Comparison of ENCODE assay signal across 10 mouse cellular contexts in the genomic region with DNA sequence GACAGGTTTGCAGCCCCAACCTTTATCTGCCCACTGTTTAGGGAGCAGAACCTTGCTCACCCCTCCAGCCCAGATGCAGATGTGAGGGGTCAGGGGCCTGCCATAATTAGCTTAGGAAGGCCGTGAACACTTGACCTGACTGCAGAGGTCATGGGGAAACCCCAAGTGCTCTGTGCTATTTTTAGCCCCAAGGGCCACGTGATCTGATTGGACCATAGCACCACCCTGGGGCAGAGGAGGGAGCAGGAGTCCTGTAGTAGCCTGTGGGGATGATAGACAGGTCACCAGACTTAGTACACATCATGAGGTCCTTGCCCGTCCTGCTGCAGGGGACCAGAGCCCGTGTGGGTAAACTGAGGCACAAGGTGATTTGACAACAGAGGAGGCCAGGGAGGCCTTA.
DNase-seq lines count a peak whose midpoint lies in the region; ATAC-seq lines count a peak whose summit lies in the region.
"Had no signal": no experiment of that assay in that cellular context is flagged by ENCODE, and none has a peak within 500 bp of the region (broad histone marks: within the 10 kb centered on the region; RNA-seq: fewer than 3 reads in every experiment).

No protein-coding gene starts in this region.

- H3K4me1 ChIP-seq in midbrain, embryonic 14.5 days (ENCODE audit: control insufficient read depth, insufficient read depth, low read length): no peaks in the 10 kb centered on the region
- H3K4me1 ChIP-seq in midbrain, embryonic 16.5 days (ENCODE audit: control insufficient read depth, insufficient read depth, low read length): peaks cover 9% of the 10 kb centered on the region
- H3K4me1 ChIP-seq in kidney, embryonic 16.5 days (ENCODE audit: insufficient read depth, low read length): peaks cover 49% of the 10 kb centered on the region
- H3K4me1 ChIP-seq in forebrain, embryonic 12.5 days: peaks cover 16% of the 10 kb centered on the region

- 77% methylated on average over 4 of the region's 4 CpGs for WGBS in midbrain, embryonic 14.5 days
- WGBS in midbrain, embryonic 16.5 days: 67% methylated on average over 4 of the region's 4 CpGs
- WGBS in kidney, embryonic 16.5 days: 43% methylated on average over 4 of the region's 4 CpGs
- WGBS in forebrain, embryonic 12.5 days: 55% methylated on average over 4 of the region's 4 CpGs

- peak overlapping the region; percentile 52; the same call in 1 of the 2 replicates for H3K27ac ChIP-seq in midbrain, embryonic 14.5 days (replicated peaks; ENCODE audit: low read depth, low read length)
- H3K27ac ChIP-seq in midbrain, embryonic 16.5 days (ENCODE audit: low read length): no peak overlapping the region
- peak overlapping the region; percentile 92 for H3K27ac ChIP-seq in kidney, embryonic 16.5 days (ENCODE audit: low read length)
- H3K27ac ChIP-seq in forebrain, embryonic 12.5 days: no peak overlapping the region
- H3K27ac ChIP-seq: hindbrain, postnatal 0 days had no signal

- H3K36me3 ChIP-seq in midbrain, embryonic 14.5 days (ENCODE audit: control insufficient read depth, insufficient read depth, low read length): no peaks in the 10 kb centered on the region
- no peaks in the 10 kb centered on the region for H3K36me3 ChIP-seq in midbrain, embryonic 16.5 days (ENCODE audit: control insufficient read depth, insufficient read depth, low read length)
- no peaks in the 10 kb centered on the region for H3K36me3 ChIP-seq in kidney, embryonic 16.5 days (ENCODE audit: insufficient read depth, low read length)
- no peaks in the 10 kb centered on the region for H3K36me3 ChIP-seq in forebrain, embryonic 12.5 days (replicated peaks)

- no peak overlapping the region for H3K4me2 ChIP-seq in midbrain, embryonic 14.5 days (ENCODE audit: low read length)
- H3K4me2 ChIP-seq in midbrain, embryonic 16.5 days (ENCODE audit: low read length): no peak overlapping the region
- no peak overlapping the region for H3K4me2 ChIP-seq in kidney, embryonic 16.5 days (replicated peaks; ENCODE audit: low read depth, low read length)
- no peak overlapping the region for H3K4me2 ChIP-seq in forebrain, embryonic 12.5 days

- ATAC-seq in midbrain, embryonic 14.5 days (ENCODE audit: low FRiP score, low TSS enrichment): no peak
- no peak for ATAC-seq in midbrain, embryonic 16.5 days
- 0 out of 2 replicates have a peak, but pooled peaks have one; percentile 16 for ATAC-seq in kidney, embryonic 16.5 days (ENCODE audit: low FRiP score, low TSS enrichment)
- no peak for ATAC-seq in forebrain, embryonic 12.5 days (ENCODE audit: low FRiP score)

- H3K9me3 ChIP-seq in midbrain, embryonic 14.5 days (ENCODE audit: control insufficient read depth, low read length): no peaks in the 10 kb centered on the region
- H3K9me3 ChIP-seq in midbrain, embryonic 16.5 days (replicated peaks; ENCODE audit: control insufficient read depth, low read length, poor library complexity, severe bottlenecking): no peaks in the 10 kb centered on the region
- 0 out of 2 replicates have a peak, but pooled peaks cover 3% of the 10 kb centered on the region for H3K9me3 ChIP-seq in kidney, embryonic 16.5 days (ENCODE audit: low read length)
- H3K9me3 ChIP-seq in forebrain, embryonic 12.5 days: peaks cover 5% of the 10 kb centered on the region; the same call in 1 of the 2 replicates

- DNase-seq in embryo, embryonic 10 days (ENCODE audit: low spot score): peak; percentile 70
- DNase-seq in embryo, embryonic 11 days: no peak
- no peak for DNase-seq in midbrain, embryonic 14.5 days
- peak; percentile 30 for DNase-seq in skeletal muscle tissue, adult 2 months (ENCODE audit: low read depth, low spot score)
- DNase-seq in urinary bladder, postnatal 4 days (ENCODE audit: low spot score in 2 of 2): no peak
- DNase-seq: lung, postnatal 14 days had no signal

- no peaks in the 10 kb centered on the region for H3K27me3 ChIP-seq in midbrain, embryonic 14.5 days (ENCODE audit: control insufficient read depth, insufficient read depth, low read length)
- no peaks in the 10 kb centered on the region for H3K27me3 ChIP-seq in midbrain, embryonic 16.5 days (ENCODE audit: control insufficient read depth, insufficient read depth, low read depth, low read length)
- H3K27me3 ChIP-seq in kidney, embryonic 16.5 days (ENCODE audit: insufficient read depth, low read length): no peaks in the 10 kb centered on the region
- H3K27me3 ChIP-seq in forebrain, embryonic 12.5 days: peaks cover 36% of the 10 kb centered on the region

- H3K4me3 ChIP-seq in midbrain, embryonic 14.5 days (replicated peaks; ENCODE audit: low read depth, low read length): no peak overlapping the region
- no peak overlapping the region for H3K4me3 ChIP-seq in midbrain, embryonic 16.5 days (ENCODE audit: low read depth, low read length)
- H3K4me3 ChIP-seq in kidney, embryonic 16.5 days (ENCODE audit: low read length): no peak overlapping the region
- H3K4me3 ChIP-seq in forebrain, embryonic 12.5 days (replicated peaks): no peak overlapping the region

- H3K9ac ChIP-seq in midbrain, embryonic 14.5 days (replicated peaks; ENCODE audit: low read length): no peak overlapping the region
- H3K9ac ChIP-seq in midbrain, embryonic 16.5 days (ENCODE audit: low read depth, low read length): no peak overlapping the region
- H3K9ac ChIP-seq in kidney, embryonic 16.5 days (replicated peaks; ENCODE audit: low read length): peak overlapping the region; percentile 54
- H3K9ac ChIP-seq in forebrain, embryonic 12.5 days: no peak overlapping the region

Comparison
In these comparisons a context has a peak if more than half of its experiments do, and no peak if none do; other contexts are left out.
1. DNase-seq: peak in embryo, embryonic 10 days (single experiment) and skeletal muscle tissue, adult 2 months (single experiment); none in embryo, embryonic 11 days (single experiment), midbrain, embryonic 14.5 days (single experiment) and urinary bladder, postnatal 4 days (0 of 2).
2. H3K27ac ChIP-seq: peak in midbrain, embryonic 14.5 days (single experiment) and kidney, embryonic 16.5 days (single experiment); none in midbrain, embryonic 16.5 days (single experiment) and forebrain, embryonic 12.5 days (single experiment).